Mouse (Mus musculus) spleen, adult 2 months (tissue): ENCODE measurements at regions not wholly inside any gene's neighbourhood (a gene's known extent, or its start where the extent isn't known, plus 50 kb on each side); places are given as distances from the start of the nearest gene placed in this dataset.

Experiments used
- CTCF ChIP-seq: fragments of 200-500 bp; IDR thresholded peaks from 2 replicates; pipeline ENCODE4 v1.5.1; 2011; ENCODE audit warnings: mild to moderate bottlenecking, inconsistent platforms; ENCODE audit not compliant: insufficient read depth, insufficient read length, insufficient replicate concordance; ENCODE audit errors: extremely low read depth
- POLR2A ChIP-seq: fragments of 200-500 bp; IDR thresholded peaks from 2 replicates; pipeline ENCODE4 v1.6.1; 2011; ENCODE audit warnings: low read depth, low read length, inconsistent platforms

- TF ChIP-seq CTCF (no peak), POLR2A (no peak)
Measured at GRCm38 (mm10) chrX:159061322-159061721, 148.8 kb upstream of the Rps6ka3 start.
